Mouse (Mus musculus): ENCODE results near the gene Tpx2. TPM values are rescaled to one million over a fixed set of nuclear protein-coding genes. Genes with fewer than 3 reads are reported as not detected.

Tpx2 gene
- polyA plus RNA-seq, 1 experiment from 2014 or later, result 51.1 TPM

GRCm38 (mm10) chr2:152839256-152839655, 8.5 kb upstream of the Tpx2 start:
- H3K27ac ChIP-seq (replicated peaks), result no peak overlapping the region
- no peaks in the 10 kb centered on the region for H3K9me3 ChIP-seq
- WGBS, result 82% methylated on average over 2 of the region's 2 CpGs
- H3K36me3 ChIP-seq, result no peaks in the 10 kb centered on the region
- no peaks in the 10 kb centered on the region for H3K27me3 ChIP-seq
- no peak overlapping the region for H3K9ac ChIP-seq (replicated peaks)
- no peak overlapping the region for H3K4me2 ChIP-seq (replicated peaks)
- no peak overlapping the region for H3K4me3 ChIP-seq
- no peaks in the 10 kb centered on the region for H3K4me1 ChIP-seq
- ATAC-seq (replicated peaks), result no peak

GRCm38 (mm10) chr2:152842741-152843140, 5.0 kb upstream of the Tpx2 start:
- Histone ChIP-seq H3K9ac (replicated peaks) (no peak overlapping the region), H3K27ac (replicated peaks) (no peak overlapping the region), H3K4me1 (0 out of 2 replicates have a peak, but pooled peaks cover 4% of the 10 kb centered on the region), H3K4me3 (no peak overlapping the region), H3K9me3 (no peaks in the 10 kb centered on the region), H3K27me3 (no peaks in the 10 kb centered on the region), H3K4me2 (replicated peaks) (no peak overlapping the region), H3K36me3 (no peaks in the 10 kb centered on the region)
- ATAC-seq (replicated peaks), result no peak
- 65% methylated on average over 3 of the region's 3 CpGs for WGBS

- Histone ChIP-seq H3K4me1 (peaks cover 26% of the 10 kb centered on the region), H3K9me3 (no peaks in the 10 kb centered on the region), H3K9ac (replicated peaks) (no peak overlapping the region), H3K36me3 (no peaks in the 10 kb centered on the region), H3K27me3 (no peaks in the 10 kb centered on the region), H3K4me3 (peak overlapping the region; percentile 72), H3K27ac (replicated peaks) (no peak overlapping the region), H3K4me2 (replicated peaks) (peak overlapping the region; percentile 38)
- 0 out of 2 replicates have a peak, but pooled peaks have one; percentile 1 for ATAC-seq (replicated peaks)
- 15% methylated on average over 3 of the region's 3 CpGs for WGBS
These were observed 528 bp upstream of the Tpx2 start for GRCm38 (mm10) chr2:152847057-152847814.

- Histone ChIP-seq H3K27ac (replicated peaks) (peak overlapping the region; percentile 56; the same call in 1 of the 2 replicates), H3K9ac (replicated peaks) (peak overlapping the region; percentile 48; the same call in 1 of the 2 replicates), H3K36me3 (no peaks in the 10 kb centered on the region), H3K4me3 (peak overlapping the region; percentile 72), H3K27me3 (no peaks in the 10 kb centered on the region), H3K4me1 (peaks cover 26% of the 10 kb centered on the region), H3K9me3 (no peaks in the 10 kb centered on the region), H3K4me2 (replicated peaks) (peak overlapping the region; percentile 78)
- no peak for ATAC-seq (replicated peaks)
- 2% methylated on average over 2 of the region's 2 CpGs for WGBS
These were observed 702 bp downstream of the Tpx2 start for GRCm38 (mm10) chr2:152848466-152848865.

GRCm38 (mm10) chr2:152859501-152859900, 11.7 kb downstream of the Tpx2 start:
- H3K36me3 ChIP-seq, result peaks cover 10% of the 10 kb centered on the region; the same call in 1 of the 2 replicates
- H3K4me2 ChIP-seq (replicated peaks), result no peak overlapping the region
- H3K9ac ChIP-seq (replicated peaks), result no peak overlapping the region
- H3K27me3 ChIP-seq, result no peaks in the 10 kb centered on the region
- no peaks in the 10 kb centered on the region for H3K4me1 ChIP-seq
- WGBS, result 91% methylated on average over 3 of the region's 3 CpGs
- no peaks in the 10 kb centered on the region for H3K9me3 ChIP-seq
- H3K27ac ChIP-seq (replicated peaks), result no peak overlapping the region
- H3K4me3 ChIP-seq, result no peak overlapping the region
- ATAC-seq (replicated peaks), result no peak

GRCm38 (mm10) chr2:152861891-152862290, 14.1 kb downstream of the Tpx2 start:
- Histone ChIP-seq H3K36me3 (peaks cover 6% of the 10 kb centered on the region; the same call in 1 of the 2 replicates), H3K9me3 (no peaks in the 10 kb centered on the region), H3K9ac (replicated peaks) (no peak overlapping the region), H3K4me3 (no peak overlapping the region), H3K4me1 (no peaks in the 10 kb centered on the region), H3K27me3 (no peaks in the 10 kb centered on the region), H3K27ac (replicated peaks) (no peak overlapping the region), H3K4me2 (replicated peaks) (no peak overlapping the region)
- WGBS, result 89% methylated on average over 1 of the region's 1 CpGs
- no peak for ATAC-seq (replicated peaks)

- Histone ChIP-seq H3K4me3 (no peak overlapping the region), H3K4me1 (no peaks in the 10 kb centered on the region), H3K9ac (replicated peaks) (no peak overlapping the region), H3K27ac (replicated peaks) (no peak overlapping the region), H3K9me3 (no peaks in the 10 kb centered on the region), H3K27me3 (no peaks in the 10 kb centered on the region), H3K4me2 (replicated peaks) (no peak overlapping the region), H3K36me3 (peaks cover 9% of the 10 kb centered on the region; the same call in 1 of the 2 replicates)
- no peak for ATAC-seq (replicated peaks)
- WGBS, result 87% methylated on average over 3 of the region's 3 CpGs
These were observed 14.9 kb downstream of the Tpx2 start for GRCm38 (mm10) chr2:152862638-152863037.

- H3K4me3 ChIP-seq, result no peak overlapping the region
- peaks cover 9% of the 10 kb centered on the region; the same call in 1 of the 2 replicates for H3K36me3 ChIP-seq
- no peak overlapping the region for H3K27ac ChIP-seq (replicated peaks)
- H3K4me2 ChIP-seq (replicated peaks), result no peak overlapping the region
- ATAC-seq (replicated peaks), result no peak
- no peaks in the 10 kb centered on the region for H3K9me3 ChIP-seq
- 93% methylated on average over 6 of the region's 6 CpGs for WGBS
- H3K27me3 ChIP-seq, result no peaks in the 10 kb centered on the region
- H3K4me1 ChIP-seq, result no peaks in the 10 kb centered on the region
- H3K9ac ChIP-seq (replicated peaks), result no peak overlapping the region
These were observed 15.6 kb downstream of the Tpx2 start for GRCm38 (mm10) chr2:152863346-152863745.

- Histone ChIP-seq H3K4me1 (no peaks in the 10 kb centered on the region), H3K27me3 (no peaks in the 10 kb centered on the region), H3K27ac (replicated peaks) (no peak overlapping the region), H3K9ac (replicated peaks) (no peak overlapping the region), H3K4me2 (replicated peaks) (no peak overlapping the region), H3K9me3 (no peaks in the 10 kb centered on the region), H3K36me3 (peaks cover 33% of the 10 kb centered on the region), H3K4me3 (no peak overlapping the region)
- no peak for ATAC-seq (replicated peaks)
- WGBS, result 90% methylated on average over 3 of the region's 3 CpGs
These were observed 30.5 kb downstream of the Tpx2 start for GRCm38 (mm10) chr2:152878239-152878638.

GRCm38 (mm10) chr2:152880898-152881297, 33.1 kb downstream of the Tpx2 start:
- Histone ChIP-seq H3K27ac (replicated peaks) (no peak overlapping the region), H3K4me2 (replicated peaks) (no peak overlapping the region), H3K9me3 (no peaks in the 10 kb centered on the region), H3K9ac (replicated peaks) (no peak overlapping the region), H3K4me3 (no peak overlapping the region), H3K4me1 (no peaks in the 10 kb centered on the region), H3K36me3 (peaks cover 42% of the 10 kb centered on the region), H3K27me3 (no peaks in the 10 kb centered on the region)
- ATAC-seq (replicated peaks), result no peak
- 93% methylated on average over 13 of the region's 13 CpGs for WGBS

GRCm38 (mm10) chr2:152884101-152884645, 36.4 kb downstream of the Tpx2 start:
- no peaks in the 10 kb centered on the region for H3K9me3 ChIP-seq
- WGBS, result 94% methylated on average over 6 of the region's 6 CpGs
- no peak overlapping the region for H3K27ac ChIP-seq (replicated peaks)
- no peaks in the 10 kb centered on the region for H3K27me3 ChIP-seq
- no peak overlapping the region for H3K9ac ChIP-seq (replicated peaks)
- H3K4me2 ChIP-seq (replicated peaks), result no peak overlapping the region
- no peaks in the 10 kb centered on the region for H3K4me1 ChIP-seq
- H3K36me3 ChIP-seq, result peaks cover 35% of the 10 kb centered on the region
- ATAC-seq (replicated peaks), result no peak
- no peak overlapping the region for H3K4me3 ChIP-seq

- Histone ChIP-seq H3K9me3 (no peaks in the 10 kb centered on the region), H3K9ac (replicated peaks) (no peak overlapping the region), H3K4me1 (no peaks in the 10 kb centered on the region), H3K4me2 (replicated peaks) (no peak overlapping the region), H3K27ac (replicated peaks) (no peak overlapping the region), H3K4me3 (no peak overlapping the region), H3K27me3 (no peaks in the 10 kb centered on the region), H3K36me3 (peaks cover 42% of the 10 kb centered on the region)
- 90% methylated on average over 3 of the region's 3 CpGs for WGBS
- ATAC-seq (replicated peaks), result no peak
These were observed 39.5 kb downstream of the Tpx2 start for GRCm38 (mm10) chr2:152887230-152887629.
